Mouse (Mus musculus) stomach, embryonic 14.5 days (tissue): ENCODE results near the gene Rtl6. TPM values are rescaled to one million over a fixed set of nuclear protein-coding genes. Genes with fewer than 3 reads are reported as not detected.
A peak's percentile ranks its signal among the peaks of the same experiment; 100 is the strongest.

Source experiments
- ATAC-seq: fragments of 200-750 bp; cut with Nextera tagmentation; 2 replicates; pipeline ENCODE4 v1.8.0; 2017; ENCODE audit warnings: low read depth, moderate TSS enrichment; ENCODE audit not compliant: insufficient number of reproducible peaks, insufficient read depth, low FRiP score
- H3K27ac ChIP-seq: fragments of 300-500 bp; sonication (generic); 2 replicates; pipeline ENCODE4 v1.5.1; 2014; ENCODE audit warnings: mild to moderate bottlenecking, low read length, moderate library complexity, mixed read lengths
- H3K27me3 ChIP-seq: fragments of 300-500 bp; sonication (generic); 2 replicates; pipeline ENCODE4 v1.6.1; 2014; ENCODE audit warnings: low read length, control low read depth, mixed read lengths; ENCODE audit not compliant: control insufficient read depth, insufficient read depth
- H3K36me3 ChIP-seq: fragments of 300-500 bp; sonication (generic); 2 replicates; pipeline ENCODE4 v1.6.1; 2014; ENCODE audit warnings: mild to moderate bottlenecking, control low read depth, low read length, moderate library complexity, mixed read lengths; ENCODE audit not compliant: control insufficient read depth, insufficient read depth
- H3K4me1 ChIP-seq: fragments of 300-500 bp; sonication (generic); 2 replicates; pipeline ENCODE4 v1.6.1; 2014; ENCODE audit warnings: low read length, control low read depth, mixed read lengths; ENCODE audit not compliant: control insufficient read depth, insufficient read depth
- H3K4me2 ChIP-seq: fragments of 300-500 bp; sonication (generic); replicated peaks from 2 replicates; pipeline ENCODE4 v1.6.1; 2014; ENCODE audit warnings: low read depth, low read length, control low read depth
- H3K4me3 ChIP-seq: fragments of 300-500 bp; sonication (generic); 2 replicates; pipeline ENCODE4 v1.5.1; 2014; ENCODE audit warnings: low read depth, low read length, control low read depth
- H3K9ac ChIP-seq: fragments of 300-500 bp; sonication (generic); replicated peaks from 2 replicates; pipeline ENCODE4 v1.6.1; 2014; ENCODE audit warnings: low read depth, mild to moderate bottlenecking, control low read depth, low read length, moderate library complexity, mixed read lengths
- H3K9me3 ChIP-seq: fragments of 300-500 bp; sonication (generic); 2 replicates; pipeline ENCODE4 v1.6.1; 2016; ENCODE audit warnings: low read depth, low read length, control low read depth; ENCODE audit not compliant: control insufficient read depth
- WGBS: fragments of 180-500 bp; shearing (Covaris S2); extraction: QIAGEN DNeasy Blood & Tissue Kit; methylation state at CpG from one replicate; pipeline ENCODE4 v1.1.7; 2014; 5-methylcytosine and 5-hydroxymethylcytosine counted together
- polyA plus RNA-seq: library from polyadenylated mRNA; unstranded; fragments of >200 nt; fragmentation: Nextera tagmentation; extraction: Ambion mirVana; gene quantifications from 2 replicates; pipeline ENCODE4 v1.2.1, GENCODE M21; 2014

Gene Rtl6
- polyA plus RNA-seq, 1 experiment from 2014 or later: 8.4 TPM

DNA sequence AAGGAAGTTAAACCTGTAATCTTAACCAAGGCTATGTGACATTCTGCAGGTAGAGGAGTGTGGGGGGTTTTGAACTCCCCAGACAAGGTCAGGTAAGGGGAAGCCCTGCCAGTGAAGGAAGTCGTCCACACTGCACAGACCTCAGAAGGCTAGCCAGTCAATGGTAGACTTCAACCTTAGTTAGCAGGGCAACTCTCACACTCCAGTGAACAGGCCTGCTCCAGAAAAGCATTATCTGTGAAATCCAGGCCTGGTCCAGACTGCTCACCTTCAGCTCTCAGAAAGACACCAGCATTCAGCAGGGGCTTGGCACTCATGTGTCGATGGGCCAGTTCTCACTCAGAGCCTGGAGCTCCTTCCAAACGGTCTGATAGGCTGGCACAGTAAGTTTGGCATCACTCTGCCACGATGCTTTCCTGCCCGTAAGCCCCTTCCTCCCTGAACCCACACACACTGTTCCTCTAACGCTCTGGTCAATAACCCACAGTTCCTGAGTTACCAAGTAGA, 8.3 kb downstream of the Rtl6 start:
- 85% methylated on average over 6 of the region's 6 CpGs for WGBS
- Histone ChIP-seq H3K4me3 (no peak overlapping the region), H3K9me3 (no peaks in the 10 kb centered on the region), H3K4me2 (no peak overlapping the region), H3K9ac (no peak overlapping the region), H3K36me3 (no peaks in the 10 kb centered on the region), H3K27me3 (no peaks in the 10 kb centered on the region), H3K4me1 (no peaks in the 10 kb centered on the region), H3K27ac (no peak overlapping the region)
- ATAC-seq: no peak

- WGBS: 90% methylated on average over 3 of the region's 3 CpGs
- Histone ChIP-seq H3K4me2 (no peak overlapping the region), H3K4me1 (no peaks in the 10 kb centered on the region), H3K9ac (no peak overlapping the region), H3K27ac (no peak overlapping the region), H3K36me3 (no peaks in the 10 kb centered on the region), H3K9me3 (no peaks in the 10 kb centered on the region), H3K27me3 (no peaks in the 10 kb centered on the region), H3K4me3 (no peak overlapping the region)
- no peak for ATAC-seq
Observed at GRCm38 (mm10) chr15:84546028-84546427, 11.6 kb downstream of the Rtl6 start.

- H3K9ac ChIP-seq: no peak overlapping the region
- H3K4me3 ChIP-seq: no peak overlapping the region
- H3K27ac ChIP-seq: no peak overlapping the region
- no peaks in the 10 kb centered on the region for H3K27me3 ChIP-seq
- WGBS: 37% methylated on average over 5 of the region's 5 CpGs
- H3K36me3 ChIP-seq: no peaks in the 10 kb centered on the region
- no peaks in the 10 kb centered on the region for H3K9me3 ChIP-seq
- H3K4me1 ChIP-seq: no peaks in the 10 kb centered on the region
- no peak overlapping the region for H3K4me2 ChIP-seq
- ATAC-seq: no peak
Observed at GRCm38 (mm10) chr15:84541175-84541574, 16.4 kb downstream of the Rtl6 start.

DNA sequence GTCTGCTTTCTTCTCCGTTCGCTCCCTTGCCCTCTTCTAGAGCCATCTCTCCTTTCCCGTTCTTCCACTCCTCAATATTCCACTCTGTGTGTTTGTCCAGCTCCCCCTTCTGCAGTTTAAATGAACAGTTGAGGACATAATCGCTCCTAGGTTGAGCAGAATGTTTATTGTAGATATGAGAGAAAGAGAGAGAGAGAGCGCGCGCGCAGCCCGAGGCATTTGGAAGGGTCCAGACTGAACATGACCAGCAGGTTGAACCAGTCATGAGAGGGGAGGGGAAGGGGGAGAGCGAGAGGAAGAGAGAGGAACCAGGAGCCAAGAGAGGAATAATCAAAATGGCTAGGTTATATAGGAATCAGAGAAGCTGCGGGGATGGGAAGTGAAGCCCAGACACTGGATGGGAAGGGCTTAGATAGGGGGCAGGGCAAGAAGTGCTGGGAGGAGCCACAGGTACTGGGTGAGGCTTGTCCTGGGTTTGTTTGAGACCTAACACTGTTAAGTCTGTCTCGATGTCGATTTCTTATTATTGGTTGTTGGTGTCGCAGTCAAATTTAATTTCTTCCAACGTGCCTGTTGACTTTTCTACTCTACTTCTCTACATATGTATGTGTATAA, 18.5 kb downstream of the Rtl6 start:
- Histone ChIP-seq H3K4me3 (no peak overlapping the region), H3K4me1 (no peaks in the 10 kb centered on the region), H3K36me3 (no peaks in the 10 kb centered on the region), H3K27me3 (no peaks in the 10 kb centered on the region), H3K9ac (no peak overlapping the region), H3K4me2 (no peak overlapping the region), H3K27ac (no peak overlapping the region), H3K9me3 (no peaks in the 10 kb centered on the region)
- WGBS: 58% methylated on average over 15 of the region's 15 CpGs
- peak; percentile 90 for ATAC-seq

GRCm38 (mm10) chr15:84537117-84537516, 20.5 kb downstream of the Rtl6 start:
- Histone ChIP-seq H3K27me3 (no peaks in the 10 kb centered on the region), H3K4me2 (no peak overlapping the region), H3K4me3 (no peak overlapping the region), H3K36me3 (no peaks in the 10 kb centered on the region), H3K27ac (no peak overlapping the region), H3K4me1 (no peaks in the 10 kb centered on the region), H3K9ac (no peak overlapping the region), H3K9me3 (no peaks in the 10 kb centered on the region)
- WGBS: 91% methylated on average over 10 of the region's 10 CpGs
- no peak for ATAC-seq

GRCm38 (mm10) chr15:84536611-84537010, 21.0 kb downstream of the Rtl6 start:
- H3K4me2 ChIP-seq: no peak overlapping the region
- H3K4me1 ChIP-seq: no peaks in the 10 kb centered on the region
- no peaks in the 10 kb centered on the region for H3K27me3 ChIP-seq
- no peaks in the 10 kb centered on the region for H3K9me3 ChIP-seq
- no peak overlapping the region for H3K9ac ChIP-seq
- WGBS: 91% methylated on average over 9 of the region's 9 CpGs
- no peak for ATAC-seq
- H3K27ac ChIP-seq: no peak overlapping the region
- no peaks in the 10 kb centered on the region for H3K36me3 ChIP-seq
- H3K4me3 ChIP-seq: no peak overlapping the region

GRCm38 (mm10) chr15:84535953-84536352, 21.7 kb downstream of the Rtl6 start:
- no peak for ATAC-seq
- no peak overlapping the region for H3K4me2 ChIP-seq
- no peaks in the 10 kb centered on the region for H3K36me3 ChIP-seq
- no peak overlapping the region for H3K4me3 ChIP-seq
- no peak overlapping the region for H3K27ac ChIP-seq
- H3K27me3 ChIP-seq: no peaks in the 10 kb centered on the region
- no peaks in the 10 kb centered on the region for H3K9me3 ChIP-seq
- no peaks in the 10 kb centered on the region for H3K4me1 ChIP-seq
- no peak overlapping the region for H3K9ac ChIP-seq
- 94% methylated on average over 2 of the region's 2 CpGs for WGBS

- Histone ChIP-seq H3K27ac (no peak overlapping the region), H3K27me3 (no peaks in the 10 kb centered on the region), H3K4me3 (no peak overlapping the region), H3K9me3 (no peaks in the 10 kb centered on the region), H3K9ac (no peak overlapping the region), H3K4me2 (no peak overlapping the region), H3K36me3 (no peaks in the 10 kb centered on the region), H3K4me1 (no peaks in the 10 kb centered on the region)
- no peak for ATAC-seq
- WGBS: 69% methylated on average over 2 of the region's 2 CpGs
Observed at GRCm38 (mm10) chr15:84532211-84532610, 25.4 kb downstream of the Rtl6 start.

DNA sequence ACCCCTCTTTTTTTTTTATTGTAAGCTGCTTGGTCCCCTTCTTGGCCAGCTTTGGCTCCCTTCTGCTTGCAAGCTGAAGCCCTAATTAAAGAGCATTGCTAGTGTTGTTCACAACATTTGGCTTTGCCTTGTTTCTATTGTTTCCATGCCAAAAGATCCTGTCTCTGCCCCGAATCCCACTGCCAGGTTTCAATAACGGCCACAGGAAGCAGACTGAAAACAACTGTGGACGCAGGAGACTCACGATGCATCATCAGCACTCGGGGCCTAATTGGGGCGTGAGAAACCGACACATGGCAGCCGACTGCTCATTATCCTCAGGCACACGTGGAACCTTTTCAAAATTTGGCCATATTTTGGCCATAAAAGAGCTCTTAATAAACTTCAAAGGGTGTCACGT, 26.1 kb downstream of the Rtl6 start:
- 69% methylated on average over 10 of the region's 10 CpGs for WGBS
- no peak overlapping the region for H3K9ac ChIP-seq
- no peak for ATAC-seq
- H3K4me2 ChIP-seq: no peak overlapping the region
- no peaks in the 10 kb centered on the region for H3K9me3 ChIP-seq
- no peaks in the 10 kb centered on the region for H3K27me3 ChIP-seq
- H3K4me1 ChIP-seq: no peaks in the 10 kb centered on the region
- no peak overlapping the region for H3K4me3 ChIP-seq
- no peak overlapping the region for H3K27ac ChIP-seq
- no peaks in the 10 kb centered on the region for H3K36me3 ChIP-seq
